Mouse (Mus musculus) MEL (cell line): ENCODE results near the gene Fah. TPM values are rescaled to one million over a fixed set of nuclear protein-coding genes. Genes with fewer than 3 reads are reported as not detected.
A peak's percentile ranks its signal among the peaks of the same experiment; 100 is the strongest.

Experiments used
- DNase-seq: peaks from one replicate; pipeline ENCODE4 v3.0.0; 2011; ENCODE audit warnings: low read depth, low spot score
- H3K27ac ChIP-seq: 2 replicates; pipeline ENCODE4 v1.5.1; 2012; ENCODE audit warnings: low read depth, mild to moderate bottlenecking, control low read depth, low read length, moderate library complexity; ENCODE audit not compliant: control insufficient read depth
- H3K27me3 ChIP-seq, 2 experiments: fragments of 150-350 bp in 1 of 2; sonication (generic) in 1 of 2; 2 replicates each; pipeline ENCODE4 v1.6.1; 2012; ENCODE audit warnings: low read length in 2 of 2, mild to moderate bottlenecking in 2 of 2, improper control_type of control experiment in 1 of 2, moderate library complexity in 1 of 2; ENCODE audit not compliant: insufficient read depth in 2 of 2, control insufficient read depth in 1 of 2
- H3K36me3 ChIP-seq, 2 experiments: 2 replicates each; pipeline ENCODE4 v1.6.1; 2012 to 2014; ENCODE audit warnings: low read length in 2 of 2, improper control_type of control experiment in 1 of 2, inconsistent platforms in 1 of 2, mild to moderate bottlenecking in 1 of 2; ENCODE audit not compliant: insufficient read depth in 2 of 2, control insufficient read depth in 1 of 2
- H3K4me1 ChIP-seq, 2 experiments: fragments of 150-350 bp in 1 of 2; sonication (generic) in 1 of 2; 2 replicates each; pipeline ENCODE4 v1.6.1; 2012; ENCODE audit warnings: low read length in 2 of 2, improper control_type of control experiment in 1 of 2, mild to moderate bottlenecking in 1 of 2; ENCODE audit not compliant: insufficient read depth in 2 of 2, control insufficient read depth in 1 of 2
- H3K4me3 ChIP-seq, 2 experiments: fragments of 150-350 bp in 1 of 2; sonication (generic) in 1 of 2; 2 replicates each; pipeline ENCODE4 v1.5.1; 2012; ENCODE audit warnings: low read depth in 2 of 2, low read length in 2 of 2, mild to moderate bottlenecking in 2 of 2, moderate library complexity in 2 of 2, control low read depth in 1 of 2, improper control_type of control experiment in 1 of 2; ENCODE audit not compliant: control insufficient read depth in 1 of 2, insufficient read depth in 1 of 2
- H3K79me2 ChIP-seq: 2 replicates; pipeline ENCODE4 v1.6.1; 2012; ENCODE audit warnings: mild to moderate bottlenecking, low read length, moderate library complexity; ENCODE audit not compliant: control insufficient read depth, poor library complexity, insufficient read depth
- H3K9ac ChIP-seq: 2 replicates; pipeline ENCODE4 v1.6.1; 2012; ENCODE audit warnings: low read depth, mild to moderate bottlenecking, control low read depth, low read length, moderate library complexity; ENCODE audit not compliant: control insufficient read depth, poor library complexity, severe bottlenecking
- H3K9me3 ChIP-seq: fragments of 150-350 bp; sonication (generic); replicated peaks from 2 replicates; pipeline ENCODE4 v1.6.1; 2012; ENCODE audit warnings: mild to moderate bottlenecking, low read length, improper control_type of control experiment, moderate library complexity; ENCODE audit not compliant: insufficient read depth
- BHLHE40 ChIP-seq: IDR thresholded peaks from 2 replicates; pipeline ENCODE4 v1.6.1; 2012; ENCODE audit warnings: low read depth, mild to moderate bottlenecking, inconsistent platforms, low read length, improper control_type of control experiment, borderline replicate concordance
- CHD2 ChIP-seq: IDR thresholded peaks from 2 replicates; pipeline ENCODE4 v1.6.1; 2011; ENCODE audit warnings: low read length, improper control_type of control experiment
- CTCF ChIP-seq, 3 experiments: IDR thresholded peaks in 2 of 3; conservative IDR thresholded peaks in 1 of 3; 2 replicates each; pipeline ENCODE4 v1.5.1; 2011 to 2012; ENCODE audit warnings: low read length in 3 of 3, low read depth in 2 of 3, mild to moderate bottlenecking in 2 of 3, improper control_type of control experiment in 1 of 3, inconsistent platforms in 1 of 3, mixed read lengths in 1 of 3, moderate library complexity in 1 of 3; ENCODE audit not compliant: control insufficient read depth in 1 of 3, insufficient read depth in 1 of 3, poor library complexity in 1 of 3, severe bottlenecking in 1 of 3
- E2F4 ChIP-seq: IDR thresholded peaks from 2 replicates; pipeline ENCODE4 v1.6.1; 2011; ENCODE audit warnings: low read depth, low read length, improper control_type of control experiment, borderline replicate concordance
- ELF1 ChIP-seq: IDR thresholded peaks from 2 replicates; pipeline ENCODE4 v1.6.1; 2014; ENCODE audit warnings: low read depth, mild to moderate bottlenecking, inconsistent platforms, low read length, improper control_type of control experiment, moderate library complexity
- EP300 ChIP-seq, 2 experiments: IDR thresholded peaks; 2 replicates each; pipeline ENCODE4 v1.6.1; 2011; ENCODE audit warnings: improper control_type of control experiment in 2 of 2, low read length in 2 of 2, low read depth in 1 of 2, mild to moderate bottlenecking in 1 of 2
- ETS1 ChIP-seq: IDR thresholded peaks from 2 replicates; pipeline ENCODE4 v1.6.1; 2012; ENCODE audit warnings: low read depth, mild to moderate bottlenecking, inconsistent platforms, low read length, improper control_type of control experiment, moderate library complexity
- GABPA ChIP-seq: IDR thresholded peaks from 2 replicates; pipeline ENCODE4 v1.6.1; 2012; ENCODE audit warnings: low read depth, mild to moderate bottlenecking, inconsistent platforms, low read length, improper control_type of control experiment, moderate library complexity
- HCFC1 ChIP-seq: IDR thresholded peaks from 2 replicates; pipeline ENCODE4 v1.6.1; 2012; ENCODE audit warnings: low read depth, mild to moderate bottlenecking, inconsistent platforms, low read length, improper control_type of control experiment, moderate library complexity
- JUND ChIP-seq: IDR thresholded peaks from 2 replicates; pipeline ENCODE4 v1.6.1; 2011; ENCODE audit warnings: low read depth, mild to moderate bottlenecking, improper control_type of control experiment, low read length
- KAT2A ChIP-seq: conservative IDR thresholded peaks from 2 replicates; pipeline ENCODE4 v1.6.1; 2012; ENCODE audit warnings: low read depth, low read length, improper control_type of control experiment, inconsistent platforms
- MAFK ChIP-seq: IDR thresholded peaks from 2 replicates; pipeline ENCODE4 v1.6.1; 2011; ENCODE audit warnings: low read depth, mild to moderate bottlenecking, low read length, improper control_type of control experiment, borderline replicate concordance
- MAX ChIP-seq: IDR thresholded peaks from 2 replicates; pipeline ENCODE4 v1.6.1; 2011; ENCODE audit warnings: low read length, improper control_type of control experiment
- MAZ ChIP-seq: IDR thresholded peaks from 2 replicates; pipeline ENCODE4 v1.6.1; 2012; ENCODE audit warnings: low read depth, mild to moderate bottlenecking, inconsistent platforms, low read length, improper control_type of control experiment
- MEF2A ChIP-seq: IDR thresholded peaks from 2 replicates; pipeline ENCODE4 v1.6.1; 2014; ENCODE audit warnings: low read depth, mild to moderate bottlenecking, inconsistent platforms, low read length, improper control_type of control experiment; ENCODE audit not compliant: poor library complexity, insufficient replicate concordance, severe bottlenecking; ENCODE audit errors: extremely low read depth
- MYC ChIP-seq: IDR thresholded peaks from 2 replicates; pipeline ENCODE4 v1.6.1; 2011; ENCODE audit warnings: low read depth, mild to moderate bottlenecking, low read length, improper control_type of control experiment, moderate library complexity
- NELFE ChIP-seq: IDR thresholded peaks from 2 replicates; pipeline ENCODE4 v1.6.1; 2011; ENCODE audit warnings: low read depth, low read length, improper control_type of control experiment
- NRF1 ChIP-seq: IDR thresholded peaks from 2 replicates; pipeline ENCODE4 v1.6.1; 2014; ENCODE audit warnings: low read depth, mild to moderate bottlenecking, inconsistent platforms, low read length, improper control_type of control experiment, moderate library complexity; ENCODE audit not compliant: poor library complexity, insufficient read depth, severe bottlenecking
- POLR2AphosphoS2 ChIP-seq: IDR thresholded peaks from 2 replicates; pipeline ENCODE4 v1.6.1; 2011; ENCODE audit warnings: low read length, improper control_type of control experiment
- RAD21 ChIP-seq: IDR thresholded peaks from 2 replicates; pipeline ENCODE4 v1.6.1; 2011; ENCODE audit warnings: mild to moderate bottlenecking, low read depth, low read length, improper control_type of control experiment
- RCOR1 ChIP-seq: IDR thresholded peaks from 2 replicates; pipeline ENCODE4 v1.6.1; 2012; ENCODE audit warnings: low read depth, mild to moderate bottlenecking, inconsistent platforms, low read length, improper control_type of control experiment
- SMC3 ChIP-seq: IDR thresholded peaks from 2 replicates; pipeline ENCODE4 v1.6.1; 2011; ENCODE audit warnings: low read depth, low read length, improper control_type of control experiment
- TAL1 ChIP-seq: IDR thresholded peaks from 2 replicates; pipeline ENCODE4 v1.6.1; 2012; ENCODE audit warnings: mild to moderate bottlenecking, inconsistent platforms, low read length, moderate library complexity, mixed read lengths
- TCF12 ChIP-seq: IDR thresholded peaks from 2 replicates; pipeline ENCODE4 v1.6.1; 2014; ENCODE audit warnings: low read depth, mild to moderate bottlenecking, inconsistent platforms, low read length, improper control_type of control experiment, moderate library complexity
- UBTF ChIP-seq: IDR thresholded peaks from 2 replicates; pipeline ENCODE4 v1.6.1; 2012; ENCODE audit warnings: low read depth, mild to moderate bottlenecking, inconsistent platforms, low read length, improper control_type of control experiment, moderate library complexity, borderline replicate concordance; ENCODE audit not compliant: insufficient read depth
- ZC3H11A ChIP-seq: IDR thresholded peaks from 2 replicates; pipeline ENCODE4 v1.6.1; 2012; ENCODE audit warnings: low read depth, mild to moderate bottlenecking, inconsistent platforms, low read length, improper control_type of control experiment
- ZMIZ1 ChIP-seq: IDR thresholded peaks from 2 replicates; pipeline ENCODE4 v1.6.1; 2012; ENCODE audit warnings: low read depth, mild to moderate bottlenecking, inconsistent platforms, low read length, improper control_type of control experiment, moderate library complexity
- polyA plus RNA-seq, 2 experiments: library from polyadenylated mRNA; stranded (reverse) in 1 of 2; unstranded in 1 of 2; fragments of >175 nt in 1 of 2; fragments of >200 nt in 1 of 2; gene quantifications; 2 replicates each; pipeline versions ENCODE4 v1.2.1 to v1.2.4; 2012; ENCODE audit warnings: low replicate concordance in 2 of 2, low read depth in 1 of 2; ENCODE audit not compliant: insufficient read length in 2 of 2, insufficient read depth in 1 of 2, missing spikeins in 1 of 2
- total RNA-seq: library from RNA; depleted of rRNA; stranded (reverse); fragments of 300-350 nt; gene quantifications from 2 replicates; pipeline ENCODE4 v1.2.3, GENCODE M21; 2012

The Fah gene
- total and polyA plus RNA-seq, 3 experiments = not detected

DNA sequence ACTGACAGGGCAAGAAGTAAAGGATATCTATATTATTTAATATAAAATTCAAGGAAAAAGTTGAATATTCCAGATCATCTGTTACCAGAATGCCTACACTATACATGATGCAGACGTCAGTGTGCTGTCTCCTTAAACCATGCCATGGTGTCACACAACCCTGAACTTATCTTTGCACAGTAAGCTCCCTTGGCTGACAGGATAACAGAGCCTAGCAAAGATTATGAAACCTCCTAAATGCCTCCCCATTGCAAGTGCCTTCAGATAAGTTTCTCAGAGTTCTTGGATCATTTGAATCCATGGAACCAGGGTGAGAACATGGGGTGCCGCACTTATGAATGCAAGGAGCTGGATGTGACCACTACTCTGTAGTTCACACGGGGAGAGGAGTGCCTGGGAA lies 25.4 kb upstream of the Fah start:
- H3K9me3 ChIP-seq = no peaks in the 10 kb centered on the region
- peaks cover 0 to 8% of the 10 kb centered on the region in 2 experiments; a peak in 3 of 4 replicates for H3K36me3 ChIP-seq
- H3K79me2 ChIP-seq = no peaks in the 10 kb centered on the region
- H3K27ac ChIP-seq = no peak overlapping the region
- no peak overlapping the region for H3K4me3 ChIP-seq
- TF ChIP-seq CTCF (IDR thresholded peaks at IDR 0.05 in 2 of 3, conservative IDR thresholded peaks at IDR 0.05 in 1 of 3; ENCODE audit: control insufficient read depth in 1 of 3, insufficient read depth in 1 of 3, low read depth in 2 of 3, low read length in 3 of 3, poor library complexity in 1 of 3, severe bottlenecking in 1 of 3) (no peak), ELF1 (no peak), JUND (no peak), MAX (no peak), MEF2A (no peak), ZMIZ1 (no peak), E2F4 (no peak), TAL1 (no peak), TCF12 (peak; percentile 48; the same call in 1 of the 2 replicates), ETS1 (no peak), EP300 (IDR thresholded peaks at IDR 0.05; ENCODE audit: low read depth in 1 of 2, low read length in 2 of 2) (peak in 1 of 2 experiments; percentile 39; a peak in 1 of 4 replicates), NRF1 (no peak), KAT2A (no peak), ZC3H11A (no peak), HCFC1 (no peak), RAD21 (no peak), BHLHE40 (no peak)
- H3K9ac ChIP-seq = no peak overlapping the region
- H3K27me3 ChIP-seq = no peaks in the 10 kb centered on the region
- no peak for DNase-seq
- no peaks in the 10 kb centered on the region; a peak in 2 of 4 replicates for H3K4me1 ChIP-seq

DNA sequence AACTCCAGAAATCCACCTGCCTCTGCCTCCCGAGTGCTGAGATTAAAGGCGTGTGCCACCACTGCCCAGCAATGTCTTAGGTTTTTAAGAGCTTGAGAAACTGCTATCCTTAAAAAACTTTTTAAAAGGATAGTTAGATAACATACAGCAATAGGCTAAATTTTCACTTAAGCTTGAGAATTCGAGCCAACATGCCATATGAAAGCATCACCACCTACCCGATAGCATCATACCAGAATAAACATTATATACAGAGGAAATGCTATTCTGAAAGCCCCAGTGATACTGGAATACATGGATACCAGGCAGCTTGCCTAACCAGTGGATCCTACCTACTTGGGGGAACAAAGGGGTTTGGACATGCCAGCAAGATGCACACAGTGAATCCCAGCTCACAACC lies 17.2 kb upstream of the Fah start:
- no peaks in the 10 kb centered on the region for H3K27me3 ChIP-seq
- no peak for DNase-seq
- peaks cover 0 to 2% of the 10 kb centered on the region in 2 experiments; a peak in 2 of 4 replicates for H3K36me3 ChIP-seq
- TF ChIP-seq POLR2AphosphoS2 = no peak
- no peak for TF ChIP-seq RAD21
- no peak for TF ChIP-seq TCF12
- no peak for TF ChIP-seq EP300 (IDR thresholded peaks at IDR 0.05; ENCODE audit: low read depth in 1 of 2, low read length in 2 of 2)
- no peak for TF ChIP-seq MYC
- TF ChIP-seq JUND = no peak
- no peak for TF ChIP-seq MEF2A
- no peak for TF ChIP-seq RCOR1
- no peak for TF ChIP-seq GABPA
- TF ChIP-seq MAFK = no peak
- TF ChIP-seq NELFE = no peak
- TF ChIP-seq CHD2 = no peak
- TF ChIP-seq E2F4 = no peak
- no peak for TF ChIP-seq MAZ
- no peak for TF ChIP-seq MAX
- TF ChIP-seq SMC3 = no peak
- no peak for TF ChIP-seq UBTF
- no peak for TF ChIP-seq BHLHE40
- TF ChIP-seq HCFC1 = no peak
- no peak overlapping the region for H3K27ac ChIP-seq
- H3K79me2 ChIP-seq = no peaks in the 10 kb centered on the region
- H3K4me3 ChIP-seq = no peak overlapping the region
- no peaks in the 10 kb centered on the region for H3K4me1 ChIP-seq
- H3K9me3 ChIP-seq = no peaks in the 10 kb centered on the region
- H3K9ac ChIP-seq = no peak overlapping the region
